Mouse (Mus musculus): ENCODE data around the gene Isg20.

- no peak for TF ChIP-seq CTCF (IDR thresholded peaks at IDR 0.05; ENCODE audit: borderline replicate concordance, insufficient read depth, low read depth, low read length)
- TF ChIP-seq POLR2A (IDR thresholded peaks at IDR 0.05; ENCODE audit: borderline replicate concordance, insufficient read depth, low read length): no peak
These were observed 9.3 kb downstream of the Isg20 start for GRCm38 (mm10) chr7:78922506-78922905.
